Mouse (Mus musculus): ENCODE measurements around the gene Serpinb13. TPM values are rescaled to one million over a fixed set of nuclear protein-coding genes. Genes with fewer than 3 reads are reported as not detected.

Gene Serpinb13
- polyA plus RNA-seq (2012; rRNA removed), result 2.9 and 3.1 TPM in 2 replicates

DNA sequence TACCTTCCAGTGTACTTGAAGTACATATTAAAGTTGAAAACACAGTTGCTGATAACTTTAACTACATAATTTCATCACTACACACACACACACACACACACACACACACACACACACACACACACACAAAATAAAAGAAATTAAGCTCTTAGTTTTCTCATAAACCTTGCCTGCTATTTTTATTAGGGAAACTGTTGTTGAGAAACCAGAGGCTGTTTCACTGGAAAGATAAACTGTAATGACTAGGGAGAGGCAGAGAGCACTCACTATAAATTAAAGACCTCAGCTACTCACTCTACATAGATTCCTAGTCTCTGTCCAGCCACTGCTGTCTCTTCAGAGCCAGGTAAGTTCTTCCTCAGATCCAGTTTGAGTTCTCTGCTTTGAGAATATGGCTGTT is at the start of gene Serpinb13:
Serpinb13 (plus strand) TSS at position 301 of the 400 bp plus-strand sequence.

DNA sequence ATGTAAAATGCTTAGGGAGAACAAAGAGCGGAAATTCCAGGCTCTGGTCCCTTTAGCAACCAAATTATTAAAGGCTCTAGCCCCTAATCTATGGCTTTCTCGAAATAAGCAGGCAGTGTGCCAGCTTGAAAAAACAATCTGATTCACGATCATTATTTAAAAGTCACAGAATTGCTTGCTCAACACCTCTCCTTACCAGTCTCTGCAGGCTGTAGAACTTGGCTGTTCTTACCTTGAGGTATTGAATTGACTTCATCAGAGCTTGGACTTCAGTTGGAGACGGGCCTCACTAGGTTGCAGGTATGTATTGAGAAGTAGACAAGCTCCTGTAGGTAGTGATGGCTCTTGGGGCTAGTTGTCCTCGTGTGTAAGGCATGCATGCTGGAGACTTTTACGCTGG is 46.5 kb upstream of the Serpinb13 start, which contains the start of gene Serpinb12:
Serpinb12 (plus strand) TSS at position 185 of the 400 bp plus-strand sequence.

Other genes starting within 250 kb of the Serpinb13 start
- 7.6 and 11.7 TPM in 2 replicates for gene Kdsr, start 221.3 kb upstream of the Serpinb13 start, polyA plus RNA-seq (2012; rRNA removed)
- gene Vps4b, start 184.3 kb upstream of the Serpinb13 start, polyA plus RNA-seq (2012; rRNA removed), result 7.2 and 8.2 TPM in 2 replicates
- 2.2 and 2.9 TPM in 2 replicates for gene Serpinb5, start 119.8 kb upstream of the Serpinb13 start, polyA plus RNA-seq (2012; rRNA removed)
- gene Serpinb12, start 46.5 kb upstream of the Serpinb13 start, polyA plus RNA-seq (2012; rRNA removed), result 8.0 and 8.5 TPM in 2 replicates
- gene Serpinb3a, start 71.3 kb downstream of the Serpinb13 start, polyA plus RNA-seq (2012; rRNA removed), result 0.99 and 1.00 TPM in 2 replicates
- gene Serpinb3d, start 102.5 kb downstream of the Serpinb13 start, polyA plus RNA-seq (2012; rRNA removed), result not detected in 2 replicates

Data from stomach, adult 2 months (tissue).